Mouse (Mus musculus) brain, embryonic 18.5 days (tissue): ENCODE measurements at regions not wholly inside any gene's neighbourhood (a gene's known extent, or its start where the extent isn't known, plus 50 kb on each side); places are given as distances from the start of the nearest gene placed in this dataset.

Experiments
- DNase-seq: peaks from one replicate; pipeline ENCODE4 v3.0.0-alpha.2; 2012; ENCODE audit warnings: low read depth, low spot score

DNA sequence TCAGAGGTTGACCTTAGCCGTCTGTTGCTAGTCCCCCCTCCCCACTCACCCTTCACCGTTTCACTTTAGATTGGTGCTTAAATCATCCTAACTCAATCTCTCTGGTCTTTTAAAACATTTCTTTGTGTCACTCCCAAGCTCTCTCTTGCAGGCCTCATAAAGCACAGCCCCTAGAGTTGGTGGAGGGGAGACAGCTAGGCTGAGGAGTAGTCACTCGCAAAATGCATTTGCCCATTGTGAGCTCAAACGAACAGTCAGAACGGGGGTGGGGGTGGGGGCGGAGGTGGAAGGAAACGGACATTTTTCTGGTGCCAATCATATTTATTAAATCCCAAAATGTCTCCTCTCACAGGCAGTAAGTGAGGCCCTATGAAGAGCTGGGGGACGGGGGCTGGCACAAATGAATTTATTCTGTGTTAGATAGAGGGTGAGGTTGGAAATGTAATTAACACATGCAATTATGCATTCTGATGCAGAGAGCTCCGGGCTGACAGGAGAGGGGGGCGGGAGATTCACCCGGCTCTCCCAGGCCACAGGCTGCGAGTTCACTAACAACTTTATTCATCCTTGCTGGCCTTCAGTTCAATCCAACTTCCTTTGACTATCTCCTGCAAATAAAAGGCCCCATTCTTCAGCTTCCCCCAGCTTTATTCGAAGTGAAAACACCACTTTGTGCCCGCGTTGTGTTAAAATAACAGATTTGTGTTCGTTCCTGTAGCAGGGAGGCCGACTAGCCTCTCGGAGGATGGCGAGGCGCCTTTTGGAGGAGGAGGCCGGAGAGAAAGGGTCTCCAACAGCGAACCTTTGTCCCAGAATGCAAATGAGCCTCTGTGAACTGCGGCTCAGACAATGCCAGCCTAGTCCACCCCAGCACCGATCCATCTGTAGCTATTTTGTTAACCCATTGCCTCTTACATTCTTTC, 223.7 kb upstream of the Irx5 start:
- DNase-seq: peak; percentile 36

DNA sequence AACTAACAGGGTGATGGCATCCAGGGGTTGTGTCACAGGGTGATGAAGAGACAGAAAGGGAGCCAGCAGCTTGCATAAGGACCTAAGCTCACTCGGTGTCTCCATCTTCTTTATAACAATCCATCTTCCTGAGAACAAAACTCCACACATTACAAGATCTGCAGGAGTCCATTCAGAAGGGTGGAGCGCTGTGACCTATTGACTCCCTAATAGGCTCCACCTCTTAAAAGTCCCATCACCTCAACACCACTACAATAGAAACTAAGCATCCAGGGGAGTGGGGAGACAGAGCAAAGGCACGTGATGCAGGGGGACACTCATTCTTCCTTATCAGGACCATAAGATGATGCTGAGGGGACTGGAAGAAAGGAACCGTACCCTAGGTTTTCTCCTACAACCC, 224.5 kb upstream of the Irx5 start:
- no peak for DNase-seq

- no peak for DNase-seq
Measured at GRCm38 (mm10) chr8:92132526-92132925, 224.9 kb upstream of the Irx5 start.

DNA sequence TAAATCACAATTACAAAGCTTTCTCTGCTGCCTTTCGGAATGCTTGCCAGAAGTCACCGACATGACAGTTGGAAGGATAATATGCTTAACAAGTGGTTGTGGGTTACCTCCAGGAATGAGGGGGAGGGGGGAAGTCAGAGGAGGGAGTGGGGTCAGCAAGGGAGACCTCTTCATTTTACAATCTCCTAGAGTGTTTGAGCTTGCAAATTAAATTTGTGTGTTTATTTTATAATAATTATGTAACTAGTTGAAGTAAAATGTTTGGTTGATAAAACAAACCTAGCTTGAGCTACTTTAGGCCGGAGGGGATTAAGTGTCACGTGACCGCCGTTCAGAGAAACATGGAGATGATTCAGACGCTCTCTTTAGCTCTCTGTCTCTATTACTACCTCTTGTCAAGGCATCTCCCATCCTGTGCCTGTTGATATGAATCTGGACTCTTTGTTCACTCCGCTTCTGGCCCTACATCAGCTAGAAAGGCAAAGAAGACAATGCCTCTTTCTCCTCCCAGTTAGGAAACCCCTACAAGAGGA, 227.3 kb upstream of the Irx5 start:
- DNase-seq: no peak

DNA sequence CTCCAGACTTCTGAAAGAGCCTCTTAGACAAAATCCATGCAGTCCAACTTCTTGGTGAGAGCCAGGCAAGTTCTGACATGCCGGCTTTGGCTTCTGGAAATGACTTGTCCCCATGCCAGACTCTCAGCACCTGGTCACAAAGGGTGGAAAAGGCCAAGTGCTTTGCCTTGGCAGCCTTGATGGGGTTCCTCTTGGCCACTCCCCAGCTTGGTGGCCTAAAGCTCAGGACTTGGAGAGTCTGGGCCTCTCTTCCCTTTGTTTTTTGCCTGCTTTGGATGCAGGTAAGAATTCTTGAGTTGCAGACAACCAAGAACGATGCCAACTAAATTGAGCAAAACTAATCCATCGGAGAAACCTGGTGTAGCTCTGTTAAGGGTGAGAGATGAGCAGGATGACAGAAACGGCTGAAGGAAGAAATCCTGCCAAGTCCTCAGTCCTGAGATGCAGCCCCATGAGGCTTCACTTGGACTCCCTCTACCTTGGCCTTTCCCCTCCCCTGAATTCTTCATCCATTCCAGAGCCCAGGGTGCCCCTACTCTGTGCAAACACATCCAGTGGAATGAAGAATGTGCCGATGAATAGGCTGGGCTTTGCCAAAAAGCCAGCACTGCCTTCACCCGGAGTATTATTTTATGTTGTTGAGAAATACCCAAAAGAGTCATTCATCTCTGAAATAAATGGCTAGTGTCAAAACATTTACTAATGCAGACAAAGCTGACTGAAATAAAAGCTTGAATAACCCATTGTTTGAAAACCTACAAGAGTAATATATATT, 228.0 kb upstream of the Irx5 start:
- no peak for DNase-seq

GRCm38 (mm10) chr8:92125631-92126030, 231.8 kb upstream of the Irx5 start:
- no peak for DNase-seq

GRCm38 (mm10) chr8:92121296-92121695, 236.1 kb upstream of the Irx5 start:
- no peak for DNase-seq

DNA sequence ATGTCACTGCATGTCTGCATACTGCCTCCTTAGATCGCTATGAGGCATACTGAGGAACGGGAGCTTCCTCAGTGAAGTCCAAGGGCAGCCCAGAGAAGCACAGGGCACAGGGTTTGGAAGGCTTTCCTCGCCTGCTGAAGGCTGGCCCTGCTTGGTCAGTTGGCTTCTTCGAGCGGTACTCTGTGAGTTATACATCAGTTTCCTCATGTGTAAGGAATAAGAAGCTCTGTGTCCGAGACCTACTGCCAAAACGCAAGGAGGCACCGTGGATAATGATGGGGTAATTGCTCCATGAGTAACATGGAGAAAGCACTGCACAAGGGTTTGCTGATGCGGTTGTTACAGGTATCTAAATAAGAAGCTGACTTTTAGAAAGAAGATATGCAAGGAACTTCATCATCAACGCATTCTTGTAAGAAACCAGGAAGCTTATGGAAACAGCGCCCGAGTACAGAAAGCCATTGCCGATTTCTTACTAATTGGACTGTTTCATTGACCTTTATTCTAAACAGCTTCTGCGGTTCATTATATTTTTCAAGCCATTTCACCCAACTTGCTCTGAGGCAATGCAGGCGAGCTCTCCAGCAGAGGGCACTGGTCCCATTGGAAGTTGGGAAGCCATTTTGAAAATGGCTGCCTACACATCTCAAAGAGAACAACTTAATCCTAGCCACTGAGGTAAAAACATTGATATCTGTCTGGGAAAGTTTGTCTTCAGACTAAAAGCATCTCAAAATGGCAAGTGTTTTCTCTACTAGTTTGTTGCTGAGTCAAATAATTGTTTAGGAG, 241.8 kb upstream of the Irx5 start:
- no peak for DNase-seq

- no peak for DNase-seq
Measured at GRCm38 (mm10) chr8:92114311-92115275, 242.8 kb upstream of the Irx5 start.

DNA sequence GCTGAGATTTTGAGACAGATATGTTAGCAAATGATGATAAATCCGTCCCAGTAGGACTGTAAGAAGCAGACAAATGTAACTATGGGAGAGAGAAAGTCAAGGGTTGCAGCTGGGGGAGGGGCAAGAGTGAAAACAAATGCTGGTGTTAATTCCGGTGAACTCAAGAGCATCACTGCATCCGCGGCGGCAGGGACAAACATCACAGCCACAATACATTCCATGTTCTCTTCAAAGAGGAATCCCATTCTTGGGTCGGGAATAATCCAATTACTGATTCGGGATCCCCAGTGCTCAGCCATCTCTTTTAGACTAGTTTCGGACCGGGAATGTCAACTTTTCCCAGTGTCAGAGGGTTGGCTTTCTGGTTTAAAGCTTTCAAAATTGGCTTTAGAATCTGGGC, 243.5 kb upstream of the Irx5 start:
- DNase-seq: no peak

- no peak for DNase-seq
Measured at GRCm38 (mm10) chr8:92113386-92113785, 244.0 kb upstream of the Irx5 start.

DNA sequence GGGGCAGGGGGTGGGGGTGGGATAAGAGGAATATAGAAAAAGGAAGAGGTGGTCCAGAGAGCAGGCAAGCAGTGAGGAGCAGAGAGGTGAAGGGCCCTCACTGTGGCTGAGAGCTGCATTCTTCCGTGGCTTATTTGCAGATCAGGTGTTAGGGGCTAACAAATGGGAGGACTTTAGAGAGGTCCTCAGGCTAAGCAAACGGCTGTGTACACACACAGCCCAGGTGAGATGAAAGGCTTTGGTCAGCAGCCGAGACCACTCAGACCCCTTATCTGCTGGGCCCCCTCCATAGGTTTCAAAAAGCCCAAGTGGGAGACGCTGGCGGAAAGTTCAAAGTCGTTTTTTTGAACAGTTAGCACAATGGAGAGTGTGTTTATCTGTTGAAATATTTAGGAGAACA, 252.9 kb upstream of the Irx5 start:
- DNase-seq: no peak

DNA sequence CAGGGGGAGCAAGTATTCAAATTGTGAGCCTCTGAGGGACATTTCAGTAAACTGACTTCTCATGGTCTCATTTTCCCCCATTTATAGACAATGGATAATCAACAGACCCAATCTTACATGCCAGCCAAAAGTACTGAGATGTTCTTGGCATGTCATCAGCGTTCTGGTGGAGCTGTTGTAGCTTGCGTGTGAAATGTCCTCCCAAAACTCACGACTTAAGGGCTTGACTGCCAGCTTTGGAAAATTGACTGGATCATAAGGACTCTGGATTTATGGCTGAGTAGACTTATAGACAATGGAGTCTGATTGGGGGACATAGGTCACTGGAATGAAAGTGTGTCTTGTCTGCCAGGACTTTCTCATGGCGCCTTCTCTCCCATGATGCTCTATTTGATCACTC, 254.9 kb upstream of the Irx5 start:
- no peak for DNase-seq

- no peak for DNase-seq
Measured at GRCm38 (mm10) chr8:92095276-92095675, 262.1 kb upstream of the Irx5 start.

DNA sequence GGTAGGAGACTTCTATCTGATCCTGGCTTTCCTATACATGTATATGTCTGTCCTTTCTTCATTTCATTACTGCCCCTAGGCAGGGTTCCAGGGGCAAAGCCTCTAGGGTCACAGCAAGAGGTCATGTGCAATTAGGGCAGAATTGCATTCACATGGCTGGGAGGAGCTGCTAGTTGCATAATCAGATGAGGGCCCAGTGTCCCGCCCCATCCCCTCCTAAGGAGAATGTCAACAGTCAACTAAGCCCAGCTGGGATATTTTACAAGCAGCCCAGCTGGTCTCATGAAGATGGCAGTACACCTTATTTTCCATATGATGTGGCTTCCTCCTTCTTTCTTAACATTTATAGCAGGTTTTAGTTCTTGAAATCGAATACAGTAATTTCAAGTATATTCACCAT, 273.3 kb upstream of the Irx5 start:
- no peak for DNase-seq

DNA sequence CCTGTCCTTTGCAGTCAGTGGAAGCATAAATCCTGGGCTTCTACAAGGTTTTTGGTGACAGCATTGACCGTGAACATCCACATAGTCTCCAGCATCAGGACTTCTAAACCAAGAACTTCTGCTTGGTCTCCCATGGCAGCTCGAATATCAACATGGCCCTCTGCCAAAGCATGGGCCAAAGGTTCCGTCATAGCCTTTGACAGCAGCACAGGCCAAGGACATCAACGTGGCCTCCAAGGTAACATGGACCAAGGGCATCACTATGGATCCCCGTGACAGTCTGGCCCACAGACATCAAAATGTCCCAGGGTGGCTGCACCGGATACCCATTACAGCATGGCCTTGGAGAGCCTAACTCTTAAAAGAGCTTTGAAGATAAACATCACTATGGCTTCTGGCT, 275.5 kb upstream of the Irx5 start:
- DNase-seq: no peak

GRCm38 (mm10) chr8:92080852-92081251, 276.6 kb upstream of the Irx5 start:
- peak; percentile 50 for DNase-seq

DNA sequence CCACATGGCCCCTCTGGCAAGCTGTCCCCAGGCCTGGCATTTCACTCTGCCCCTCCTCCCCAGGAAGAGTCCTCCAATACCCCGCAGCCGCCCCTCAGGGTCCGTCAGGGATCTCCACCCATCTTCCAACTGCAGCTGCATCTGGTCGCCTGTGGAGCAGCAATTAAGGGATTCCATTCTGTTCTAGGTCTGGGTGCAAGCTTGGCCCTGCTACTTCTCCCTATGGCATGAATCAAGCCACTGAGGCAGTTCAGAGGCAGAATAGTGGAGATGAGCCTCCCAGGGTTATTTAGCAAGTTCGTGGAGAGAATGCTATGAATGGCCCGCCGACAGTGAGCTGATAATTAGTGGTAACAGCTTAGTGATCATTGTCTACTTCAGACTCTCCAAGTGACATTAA, 275.7 kb upstream of the Irx3 start:
- DNase-seq: no peak

DNA sequence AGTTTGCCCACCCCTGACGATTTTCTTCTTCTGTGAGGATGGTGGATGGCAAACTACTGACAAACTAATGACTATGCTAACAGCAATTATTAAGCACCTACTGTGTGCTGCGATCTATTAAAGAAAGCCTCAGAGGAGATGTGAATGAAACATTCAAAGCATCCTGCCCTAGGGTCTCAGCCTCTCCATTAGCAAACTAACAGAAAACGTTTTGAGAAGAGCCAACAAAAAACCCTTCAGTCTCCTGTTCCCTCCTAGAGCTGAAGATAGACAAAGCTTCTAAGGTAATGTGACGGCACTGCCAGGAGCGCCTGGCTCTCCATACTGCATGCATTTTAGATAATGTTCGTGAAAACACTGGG, 270.4 kb upstream of the Irx3 start:
- no peak for DNase-seq

- no peak for DNase-seq
Measured at GRCm38 (mm10) chr8:92071305-92072253, 269.7 kb upstream of the Irx3 start.
